Mouse (Mus musculus): ENCODE results near the gene Ppp1r12b. TPM values are rescaled to one million over a fixed set of nuclear protein-coding genes. Genes with fewer than 3 reads are reported as not detected.

Ppp1r12b gene
- polyA plus RNA-seq, 1 experiment from 2014 or later = 8.9 TPM

DNA sequence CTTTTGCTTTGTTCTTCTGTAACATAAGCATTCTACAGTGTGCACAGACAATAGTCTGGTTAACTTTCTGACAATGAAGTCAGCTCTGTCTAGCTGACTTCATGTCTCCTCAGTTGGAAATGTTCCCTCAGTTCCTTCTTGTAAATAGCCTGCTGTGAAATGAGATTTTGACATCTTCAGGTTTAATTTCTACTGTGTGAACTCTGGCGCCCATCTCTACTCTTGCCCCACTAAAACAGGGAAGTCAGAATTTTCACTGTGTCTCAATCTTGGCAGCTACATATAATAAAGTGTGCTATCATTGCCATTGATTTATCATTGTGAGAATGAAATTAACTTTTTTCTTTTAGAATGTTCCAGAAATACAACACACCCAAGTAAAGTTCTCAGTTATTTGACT is 170.8 kb downstream of the Ppp1r12b start:
- Histone ChIP-seq H3K9me3 (no peaks in the 10 kb centered on the region), H3K27me3 (no peaks in the 10 kb centered on the region), H3K9ac (no peak overlapping the region), H3K36me3 (no peaks in the 10 kb centered on the region), H3K4me1 (peaks cover 10% of the 10 kb centered on the region), H3K4me3 (no peak overlapping the region), H3K4me2 (no peak overlapping the region), H3K27ac (0 out of 2 replicates have a peak overlapping the region, but pooled peaks have one; percentile 40)
- no peak for ATAC-seq (ENCODE audit: insufficient number of reproducible peaks, low FRiP score, low TSS enrichment, low read depth)
- WGBS = 86% methylated on average over 1 of the region's 1 CpGs

DNA sequence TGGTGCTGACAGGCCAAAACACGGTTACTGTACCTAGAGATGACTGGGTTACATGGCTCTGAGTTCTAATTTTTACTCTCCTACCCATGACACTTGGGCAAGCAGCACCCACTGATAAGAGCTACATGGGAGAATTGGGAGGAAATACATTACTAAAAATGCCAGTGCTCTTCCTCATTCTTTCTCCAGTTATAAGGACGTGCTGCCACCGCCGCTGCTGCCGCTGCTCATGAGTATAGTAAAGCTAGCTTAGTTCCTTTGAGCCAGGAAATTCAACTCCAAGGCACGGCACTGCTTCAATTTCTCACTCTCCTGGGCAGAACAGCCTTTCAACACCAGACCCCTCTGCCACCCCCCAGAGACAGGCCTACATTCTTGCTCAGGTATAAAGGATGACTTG is 171.3 kb downstream of the Ppp1r12b start:
- Histone ChIP-seq H3K27ac (peak overlapping the region; percentile 40; the same call in 1 of the 2 replicates), H3K27me3 (no peaks in the 10 kb centered on the region), H3K9me3 (no peaks in the 10 kb centered on the region), H3K9ac (no peak overlapping the region), H3K4me1 (peaks cover 10% of the 10 kb centered on the region), H3K4me3 (no peak overlapping the region), H3K36me3 (no peaks in the 10 kb centered on the region), H3K4me2 (no peak overlapping the region)
- ATAC-seq (ENCODE audit: insufficient number of reproducible peaks, low FRiP score, low TSS enrichment, low read depth) = no peak
- 54% methylated on average over 6 of the region's 6 CpGs for WGBS

DNA sequence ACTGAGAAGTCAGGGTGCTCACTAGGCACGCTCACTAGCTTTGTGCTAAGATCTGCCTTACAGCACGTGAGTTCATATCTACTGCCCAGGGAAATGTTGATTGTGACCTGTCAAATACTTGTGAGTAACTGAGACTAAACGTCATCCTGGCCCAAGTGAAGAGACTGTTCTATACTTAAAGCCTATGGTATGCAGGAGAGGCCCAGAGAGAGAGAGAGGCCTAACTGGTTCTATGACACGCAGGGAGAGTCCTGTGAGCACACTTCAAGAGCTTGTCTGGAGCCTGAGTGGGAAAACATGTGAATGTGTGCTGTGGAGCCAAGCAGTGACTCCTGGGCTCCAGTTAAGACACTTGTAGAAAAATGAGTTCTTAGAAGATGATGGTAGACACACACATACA is 171.8 kb downstream of the Ppp1r12b start:
- Histone ChIP-seq H3K9me3 (no peaks in the 10 kb centered on the region), H3K4me1 (peaks cover 10% of the 10 kb centered on the region), H3K4me3 (no peak overlapping the region), H3K9ac (no peak overlapping the region), H3K36me3 (no peaks in the 10 kb centered on the region), H3K27ac (peak overlapping the region; percentile 40; the same call in 1 of the 2 replicates), H3K27me3 (no peaks in the 10 kb centered on the region), H3K4me2 (no peak overlapping the region)
- no peak for ATAC-seq (ENCODE audit: insufficient number of reproducible peaks, low FRiP score, low TSS enrichment, low read depth)
- WGBS = 70% methylated on average over 4 of the region's 4 CpGs

GRCm38 (mm10) chr1:134782797-134783196 is 172.9 kb downstream of the Ppp1r12b start:
- no peak for ATAC-seq (ENCODE audit: insufficient number of reproducible peaks, low FRiP score, low TSS enrichment, low read depth)
- H3K27me3 ChIP-seq = no peaks in the 10 kb centered on the region
- H3K9me3 ChIP-seq = no peaks in the 10 kb centered on the region
- H3K4me2 ChIP-seq = no peak overlapping the region
- H3K4me3 ChIP-seq = no peak overlapping the region
- peaks cover 9% of the 10 kb centered on the region for H3K4me1 ChIP-seq
- H3K27ac ChIP-seq = no peak overlapping the region
- no peaks in the 10 kb centered on the region for H3K36me3 ChIP-seq
- WGBS = 82% methylated on average over 5 of the region's 5 CpGs
- no peak overlapping the region for H3K9ac ChIP-seq

DNA sequence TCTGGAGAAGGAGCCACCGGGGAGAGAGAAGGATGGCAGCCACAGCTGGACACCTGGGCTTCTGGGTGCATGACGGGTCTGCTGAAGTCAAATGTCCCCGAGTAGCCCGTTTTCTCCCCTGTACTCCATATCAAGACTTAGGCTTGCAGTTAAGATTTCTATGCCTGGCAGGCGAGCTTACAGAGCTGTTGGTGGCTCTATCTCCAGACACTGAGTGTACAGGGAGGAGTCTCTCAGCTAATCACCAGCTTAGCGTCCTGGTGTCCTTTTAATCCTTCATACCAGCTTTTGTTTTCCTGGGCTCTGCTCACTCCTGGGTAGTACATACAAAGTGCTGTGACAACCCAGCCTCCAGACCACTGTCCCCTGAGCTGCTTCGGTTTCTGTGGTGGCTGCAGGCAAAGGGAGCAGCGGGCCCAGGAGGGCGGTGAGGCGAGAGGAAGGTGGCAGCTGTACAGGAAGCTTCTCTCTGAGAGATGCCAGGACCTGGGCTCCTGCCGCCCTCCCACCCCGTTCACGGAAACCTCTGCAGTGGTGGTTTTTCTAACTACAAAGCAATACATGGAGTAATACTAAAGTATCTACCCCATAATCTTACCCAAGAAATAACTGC is 177.7 kb downstream of the Ppp1r12b start:
- H3K4me2 ChIP-seq = no peak overlapping the region
- H3K27ac ChIP-seq = peak overlapping the region; percentile 6; the same call in 1 of the 2 replicates
- H3K4me1 ChIP-seq = peaks cover 16% of the 10 kb centered on the region; the same call in 1 of the 2 replicates
- no peaks in the 10 kb centered on the region for H3K27me3 ChIP-seq
- ATAC-seq (ENCODE audit: insufficient number of reproducible peaks, low FRiP score, low TSS enrichment, low read depth) = no peak
- 54% methylated on average over 13 of the region's 13 CpGs for WGBS
- H3K4me3 ChIP-seq = no peak overlapping the region
- H3K9ac ChIP-seq = no peak overlapping the region
- 0 out of 2 replicates have a peak, but pooled peaks cover 7% of the 10 kb centered on the region for H3K36me3 ChIP-seq
- no peaks in the 10 kb centered on the region for H3K9me3 ChIP-seq

GRCm38 (mm10) chr1:134777201-134777885 is 178.4 kb downstream of the Ppp1r12b start:
- Histone ChIP-seq H3K4me1 (peaks cover 16% of the 10 kb centered on the region; the same call in 1 of the 2 replicates), H3K9ac (no peak overlapping the region), H3K27ac (0 out of 2 replicates have a peak overlapping the region, but pooled peaks have one; percentile 6), H3K36me3 (0 out of 2 replicates have a peak, but pooled peaks cover 7% of the 10 kb centered on the region), H3K4me2 (no peak overlapping the region), H3K9me3 (no peaks in the 10 kb centered on the region), H3K27me3 (no peaks in the 10 kb centered on the region), H3K4me3 (no peak overlapping the region)
- no peak for ATAC-seq (ENCODE audit: insufficient number of reproducible peaks, low FRiP score, low TSS enrichment, low read depth)
- 74% methylated on average over 12 of the region's 12 CpGs for WGBS

- peaks cover 25% of the 10 kb centered on the region for H3K4me1 ChIP-seq
- H3K9me3 ChIP-seq = no peaks in the 10 kb centered on the region
- no peaks in the 10 kb centered on the region for H3K27me3 ChIP-seq
- no peak overlapping the region for H3K4me2 ChIP-seq
- H3K36me3 ChIP-seq = 0 out of 2 replicates have a peak, but pooled peaks cover 7% of the 10 kb centered on the region
- H3K27ac ChIP-seq = peak overlapping the region; percentile 18; the same call in 1 of the 2 replicates
- H3K9ac ChIP-seq = no peak overlapping the region
- H3K4me3 ChIP-seq = no peak overlapping the region
- WGBS = 27% methylated on average over 3 of the region's 3 CpGs
- ATAC-seq (ENCODE audit: insufficient number of reproducible peaks, low FRiP score, low TSS enrichment, low read depth) = no peak
Observed at GRCm38 (mm10) chr1:134775631-134776030, 180.1 kb downstream of the Ppp1r12b start.

DNA sequence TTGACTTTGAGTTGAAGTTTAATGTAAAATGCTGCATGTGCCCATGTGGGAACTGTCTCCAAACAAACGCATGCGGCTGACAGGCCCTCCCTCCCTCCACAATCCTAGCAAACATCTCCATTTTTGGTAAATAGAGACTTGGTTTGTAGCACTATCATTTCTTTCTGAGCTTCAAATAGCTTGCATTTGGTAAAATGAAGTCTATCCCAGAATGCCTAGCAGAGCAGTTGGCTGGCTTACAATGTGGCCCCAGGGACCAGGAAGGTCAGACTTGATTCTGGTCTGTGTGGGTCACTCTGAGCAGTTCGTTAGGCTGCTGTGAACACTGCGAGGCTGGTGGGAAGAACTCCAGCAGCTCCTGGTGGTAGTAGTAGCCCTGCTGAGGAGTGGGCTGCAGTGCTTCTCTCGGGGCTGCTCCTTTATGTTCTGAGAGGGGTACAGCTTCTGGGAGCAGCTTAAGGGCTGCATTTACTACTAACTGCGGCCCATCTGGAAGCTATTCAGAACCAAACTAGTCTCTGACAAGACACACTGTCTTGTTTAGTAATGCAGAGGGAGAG is 180.9 kb downstream of the Ppp1r12b start:
- Histone ChIP-seq H3K36me3 (0 out of 2 replicates have a peak, but pooled peaks cover 7% of the 10 kb centered on the region), H3K27me3 (no peaks in the 10 kb centered on the region), H3K9ac (no peak overlapping the region), H3K27ac (peak overlapping the region; percentile 12), H3K4me1 (peaks cover 25% of the 10 kb centered on the region), H3K4me3 (no peak overlapping the region), H3K4me2 (no peak overlapping the region), H3K9me3 (no peaks in the 10 kb centered on the region)
- WGBS = 30% methylated on average over 6 of the region's 6 CpGs
- no peak for ATAC-seq (ENCODE audit: insufficient number of reproducible peaks, low FRiP score, low TSS enrichment, low read depth)

- H3K4me1 ChIP-seq = peaks cover 25% of the 10 kb centered on the region
- ATAC-seq (ENCODE audit: insufficient number of reproducible peaks, low FRiP score, low TSS enrichment, low read depth) = no peak
- WGBS = 70% methylated on average over 2 of the region's 2 CpGs
- no peak overlapping the region for H3K9ac ChIP-seq
- H3K27me3 ChIP-seq = no peaks in the 10 kb centered on the region
- H3K4me3 ChIP-seq = no peak overlapping the region
- no peak overlapping the region for H3K4me2 ChIP-seq
- H3K9me3 ChIP-seq = no peaks in the 10 kb centered on the region
- peak overlapping the region; percentile 61; the same call in 1 of the 2 replicates for H3K27ac ChIP-seq
- H3K36me3 ChIP-seq = 0 out of 2 replicates have a peak, but pooled peaks cover 7% of the 10 kb centered on the region
Observed at GRCm38 (mm10) chr1:134774247-134774646, 181.5 kb downstream of the Ppp1r12b start.

DNA sequence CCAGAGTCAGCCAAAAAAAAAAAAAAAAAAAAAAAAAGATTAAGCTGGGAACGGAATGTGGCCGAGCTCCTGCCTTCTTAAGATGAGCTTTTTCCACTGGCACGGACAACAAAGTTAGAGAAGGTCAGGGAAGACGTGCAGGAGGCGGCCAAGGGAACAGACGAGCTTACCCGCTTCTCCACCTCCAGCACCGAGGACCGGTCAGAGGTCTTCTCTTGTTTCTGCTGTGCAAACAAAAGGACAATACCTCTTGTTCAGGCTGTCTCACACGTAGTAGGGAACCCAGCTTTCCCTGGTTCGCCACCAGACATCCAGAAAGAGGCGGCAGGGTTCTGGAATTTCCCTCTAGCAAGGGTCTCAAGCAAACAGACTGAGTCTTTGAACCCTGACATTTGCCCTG is 182.5 kb downstream of the Ppp1r12b start:
- no peak overlapping the region for H3K4me2 ChIP-seq
- H3K4me1 ChIP-seq = peaks cover 25% of the 10 kb centered on the region
- H3K9me3 ChIP-seq = no peaks in the 10 kb centered on the region
- no peak overlapping the region for H3K27ac ChIP-seq
- H3K4me3 ChIP-seq = no peak overlapping the region
- H3K36me3 ChIP-seq = peaks cover 12% of the 10 kb centered on the region
- 74% methylated on average over 12 of the region's 12 CpGs for WGBS
- no peak overlapping the region for H3K9ac ChIP-seq
- no peak for ATAC-seq (ENCODE audit: insufficient number of reproducible peaks, low FRiP score, low TSS enrichment, low read depth)
- H3K27me3 ChIP-seq = no peaks in the 10 kb centered on the region

GRCm38 (mm10) chr1:134772821-134773220 is 182.9 kb downstream of the Ppp1r12b start:
- H3K4me2 ChIP-seq = no peak overlapping the region

DNA sequence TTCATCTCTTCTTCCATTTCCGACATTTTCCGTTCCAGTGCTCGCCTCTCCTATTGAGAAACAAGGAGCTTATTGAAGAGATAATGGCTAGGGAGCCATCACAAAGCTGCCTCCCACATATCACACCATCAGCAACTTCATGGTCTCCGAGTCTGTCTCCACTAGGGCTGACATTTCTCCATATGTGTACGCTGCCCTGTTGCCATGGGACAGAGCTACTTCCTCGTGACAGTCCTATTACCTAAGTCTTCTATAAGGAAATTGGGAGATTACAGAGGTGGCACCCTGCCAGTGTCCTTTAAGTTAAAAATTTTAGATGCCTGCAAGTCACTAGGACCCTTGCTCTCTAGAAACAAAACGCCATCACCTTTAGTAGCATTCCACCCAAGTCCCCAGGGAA is 183.7 kb downstream of the Ppp1r12b start:
- Histone ChIP-seq H3K27me3 (no peaks in the 10 kb centered on the region), H3K27ac (peak overlapping the region; percentile 73), H3K4me2 (no peak overlapping the region), H3K36me3 (peaks cover 15% of the 10 kb centered on the region), H3K4me3 (no peak overlapping the region), H3K4me1 (peaks cover 28% of the 10 kb centered on the region), H3K9ac (no peak overlapping the region), H3K9me3 (no peaks in the 10 kb centered on the region)
- WGBS = 84% methylated on average over 7 of the region's 7 CpGs
- no peak for ATAC-seq (ENCODE audit: insufficient number of reproducible peaks, low FRiP score, low TSS enrichment, low read depth)

More at GRCm38 (mm10) chr1:134772821-134773220, 182.9 kb downstream of the Ppp1r12b start:
- Histone ChIP-seq H3K27ac (no peak overlapping the region), H3K4me1 (peaks cover 22% of the 10 kb centered on the region), H3K36me3 (peaks cover 12% of the 10 kb centered on the region), H3K27me3 (no peaks in the 10 kb centered on the region), H3K9ac (no peak overlapping the region), H3K4me3 (no peak overlapping the region), H3K9me3 (no peaks in the 10 kb centered on the region)
- no peak for ATAC-seq (ENCODE audit: insufficient number of reproducible peaks, low FRiP score, low TSS enrichment, low read depth)
- 88% methylated on average over 3 of the region's 3 CpGs for WGBS
